Mouse (Mus musculus) cerebellum, adult 9-11 months (tissue): ENCODE data around the gene Fam227a.

Experiments used
- DNase-seq: peaks from one replicate; pipeline ENCODE4 v3.0.0; 2022

The Fam227a gene

DNA sequence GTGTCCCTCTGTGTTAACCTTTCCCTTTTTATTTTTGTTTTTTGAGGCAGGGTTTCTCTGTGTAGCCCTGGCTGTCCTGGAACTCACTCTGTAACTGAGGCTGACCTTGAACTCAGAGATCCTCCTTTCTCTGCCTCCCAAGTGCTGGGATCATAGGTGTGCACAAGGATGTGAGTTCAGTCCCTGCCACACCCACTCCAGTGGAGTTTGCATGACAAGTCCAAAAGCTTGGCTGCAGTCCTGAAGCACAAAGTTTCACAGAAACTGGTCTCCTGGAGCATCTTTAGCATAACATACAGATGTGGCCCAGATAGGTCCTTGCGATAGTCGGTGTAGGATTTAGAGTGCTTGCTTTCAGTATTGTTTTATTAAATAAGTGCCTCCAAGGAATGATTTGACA lies 49.5 kb downstream of the Fam227a start:
- no peak for DNase-seq

DNA sequence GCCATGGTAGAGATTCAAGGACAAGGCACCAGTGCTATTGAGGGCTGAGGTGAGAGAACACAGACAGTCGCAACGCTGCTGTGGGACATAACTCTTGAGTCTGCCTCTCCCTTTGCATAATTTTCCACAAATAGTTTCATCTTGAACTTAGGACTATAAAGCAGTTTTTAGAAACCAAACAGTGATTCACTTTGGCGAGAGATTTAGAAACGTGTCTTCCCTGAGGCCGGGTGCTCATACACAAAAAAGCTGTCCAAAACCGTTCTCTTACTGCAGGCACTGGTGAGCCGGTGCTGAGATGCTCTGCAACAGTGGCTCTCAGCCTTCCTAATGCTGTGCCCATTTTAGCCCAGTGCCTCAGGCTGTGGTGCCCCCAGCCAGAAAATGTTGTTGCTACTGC lies 50.5 kb downstream of the Fam227a start:
- no peak for DNase-seq

DNA sequence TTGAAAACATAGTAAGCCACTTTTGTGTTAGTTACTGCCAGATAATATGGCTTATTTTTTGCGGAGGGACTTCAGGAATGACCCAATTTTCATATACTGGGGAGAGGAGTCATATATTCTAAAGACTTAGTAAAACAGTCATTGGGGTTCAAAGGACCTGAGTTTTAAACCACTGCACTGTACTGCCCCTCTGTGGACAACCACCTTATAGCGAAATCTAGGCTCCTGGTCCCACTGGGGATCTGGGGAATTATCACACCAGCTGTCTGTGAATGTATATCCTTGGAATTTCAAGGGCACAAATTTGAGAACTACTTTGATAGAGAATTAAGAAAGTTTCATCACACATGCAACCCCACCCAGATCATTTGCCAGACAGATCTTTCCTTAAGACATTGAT lies 51.0 kb downstream of the Fam227a start:
- DNase-seq, result no peak

DNA sequence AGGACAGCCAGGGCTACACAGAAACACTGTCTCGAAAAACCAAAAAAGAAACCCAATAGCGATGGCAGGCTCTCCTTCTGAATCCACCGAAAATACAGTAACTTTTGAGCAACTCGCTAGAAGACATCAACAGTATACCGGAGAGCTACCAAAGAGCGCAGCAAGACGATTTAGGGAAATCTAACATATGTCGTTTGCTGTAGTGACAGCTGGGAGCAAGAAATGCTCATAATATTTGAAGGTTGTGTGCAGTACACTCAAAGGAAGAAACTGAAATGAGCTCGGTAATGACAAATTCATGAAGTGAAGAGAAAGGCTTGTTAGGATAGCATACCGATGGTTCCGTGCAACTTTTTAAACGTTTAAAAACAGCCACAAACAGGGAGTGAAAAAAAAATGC lies 52.6 kb downstream of the Fam227a start:
- no peak for DNase-seq

DNA sequence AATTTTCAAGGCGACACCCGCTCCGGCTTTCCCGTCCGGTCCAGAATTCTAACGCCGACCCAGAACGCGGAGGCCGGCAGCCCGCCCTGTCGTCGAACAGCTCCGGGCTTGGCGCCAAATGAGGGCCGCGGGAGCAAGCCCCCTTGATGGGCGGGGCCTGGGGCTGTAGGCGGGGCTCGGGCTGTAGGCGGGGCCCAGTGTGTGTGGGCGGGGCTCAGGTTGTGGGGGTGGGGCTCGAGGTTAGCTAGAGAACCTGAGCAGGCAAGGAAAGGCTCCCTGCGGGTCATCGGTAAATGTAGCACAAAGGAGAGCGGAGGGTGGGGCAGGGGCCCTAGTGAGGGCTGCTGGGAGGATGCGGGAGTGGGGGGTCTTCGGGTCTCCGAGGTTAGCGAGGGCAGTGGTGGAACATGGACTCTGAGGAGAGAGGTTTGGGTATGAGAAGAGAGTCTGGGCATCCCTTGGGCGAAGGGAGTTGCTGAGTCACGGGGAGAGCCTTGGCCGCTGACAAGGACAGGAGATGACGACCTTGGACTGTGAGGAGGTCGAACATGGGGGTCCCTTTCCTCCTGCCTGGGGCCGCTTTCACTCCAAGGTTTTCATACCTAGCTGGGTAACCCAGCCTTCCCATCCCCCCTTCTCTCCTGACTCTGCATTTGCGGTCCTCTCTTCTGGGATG lies 53.6 kb downstream of the Fam227a start, which contains the start of gene Dmc1:
Dmc1 (minus strand) TSS at position 120 of the 676 bp plus-strand sequence.
- DNase-seq, result no peak

DNA sequence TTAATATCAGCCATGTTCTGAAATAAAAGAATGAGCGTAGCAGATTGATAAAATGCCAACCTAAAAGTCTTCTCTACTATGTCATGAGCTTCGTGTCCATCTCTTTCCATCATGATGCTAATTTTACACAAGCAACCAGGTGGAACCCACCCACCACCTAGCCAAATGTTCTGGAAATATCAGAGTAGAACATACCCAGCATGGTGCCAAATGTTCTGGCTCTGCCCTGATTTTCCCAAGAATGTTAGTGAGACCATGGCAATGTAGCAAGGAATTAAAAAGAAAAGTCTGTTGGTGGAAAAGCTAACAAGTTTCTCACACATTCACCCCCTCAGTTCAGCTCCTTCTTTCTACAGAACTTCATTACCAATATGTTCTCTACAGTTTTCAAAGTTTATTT lies 58.6 kb downstream of the Fam227a start:
- no peak for DNase-seq

DNA sequence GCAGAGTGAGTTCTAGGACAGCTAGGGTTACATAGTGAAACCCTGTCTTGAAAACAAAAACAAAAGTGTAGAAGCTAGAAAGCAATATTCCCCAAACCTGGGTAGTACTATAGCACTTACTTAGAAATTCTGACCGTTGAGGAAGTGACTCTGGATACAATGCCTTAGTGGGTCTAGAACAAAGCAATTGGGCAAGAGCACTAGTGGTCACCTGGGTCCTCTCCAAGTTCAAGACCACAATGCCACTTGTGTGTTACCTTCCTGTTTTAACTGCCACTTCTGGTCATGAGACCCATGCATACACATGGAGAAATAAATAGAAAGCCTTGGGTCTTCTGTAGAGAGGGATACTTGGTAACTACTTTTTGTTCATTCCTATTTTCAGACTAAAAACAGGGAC lies 60.0 kb downstream of the Fam227a start:
- DNase-seq, result no peak

DNA sequence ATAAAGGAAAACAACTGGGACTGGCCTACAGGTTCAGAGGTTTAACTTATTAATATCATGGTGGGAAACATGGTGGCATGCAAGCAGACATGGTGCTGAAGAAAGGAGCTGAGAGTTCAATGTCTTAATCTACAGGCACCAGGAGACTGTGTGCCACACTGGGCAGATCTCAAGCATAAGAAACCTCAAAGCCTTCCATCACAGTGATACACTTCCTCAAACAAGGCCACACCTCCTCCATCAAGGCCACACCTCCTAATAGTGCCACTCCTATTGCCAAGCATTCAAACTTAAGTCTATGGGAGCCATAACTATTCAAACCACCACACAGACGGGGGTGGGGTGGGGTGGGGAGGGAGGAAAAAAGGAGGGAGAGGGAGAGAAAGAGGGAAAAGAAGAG lies 77.2 kb downstream of the Fam227a start:
- no peak for DNase-seq

DNA sequence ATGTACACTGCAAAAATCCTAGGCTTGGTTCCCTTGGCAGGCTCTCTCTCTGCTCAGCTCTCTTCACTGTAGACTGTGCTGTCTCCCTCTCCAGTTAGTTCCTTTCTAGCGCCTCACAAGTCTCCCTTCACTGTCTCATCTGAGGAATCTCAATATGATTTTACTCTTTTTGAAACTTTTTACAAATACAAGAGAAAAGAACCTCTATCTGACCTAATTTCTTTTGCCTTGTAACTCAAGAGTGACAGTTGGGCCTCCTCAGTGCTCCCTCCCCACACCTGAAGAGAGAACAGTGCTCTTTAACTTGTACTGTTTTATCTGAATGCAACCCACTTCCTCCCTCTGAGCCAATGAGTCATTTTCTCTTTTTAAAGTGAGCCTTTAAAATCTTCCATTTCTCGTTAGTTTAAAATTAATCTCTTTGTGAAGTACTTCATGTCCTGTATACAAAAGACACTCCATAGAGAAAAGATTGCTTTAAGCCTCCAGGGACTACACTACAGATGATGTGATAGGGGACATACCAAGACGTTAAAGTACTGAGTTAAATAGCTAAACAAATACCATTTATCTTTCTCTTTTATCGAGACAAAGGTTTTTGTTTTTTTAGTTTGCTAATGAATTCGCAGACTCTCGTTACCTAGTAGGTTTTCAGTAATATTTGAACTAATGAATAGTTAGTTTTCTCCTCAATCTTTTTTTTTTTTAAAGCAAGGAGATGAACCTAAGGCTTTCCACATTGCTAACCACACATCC lies 80.9 kb downstream of the Fam227a start:
- DNase-seq, result no peak

DNA sequence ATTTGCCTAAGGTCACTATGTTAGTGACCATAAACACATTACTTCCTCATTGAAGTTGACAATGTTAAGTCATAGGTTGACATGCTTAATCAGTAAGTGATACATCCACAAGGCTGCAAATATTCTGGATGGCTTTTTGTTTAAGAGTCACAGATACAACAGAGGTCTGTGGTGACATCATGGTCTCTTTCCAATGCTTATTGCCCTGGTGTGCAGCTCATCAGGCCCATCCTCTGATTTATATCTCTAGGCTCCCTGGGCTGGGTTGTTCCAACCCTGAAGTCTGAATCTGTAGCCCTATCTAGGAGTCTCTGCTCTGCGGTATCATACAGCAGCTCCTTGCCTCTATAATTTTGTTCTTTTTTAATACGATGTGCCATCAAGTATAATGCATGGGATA lies 81.8 kb downstream of the Fam227a start:
- no peak for DNase-seq

DNA sequence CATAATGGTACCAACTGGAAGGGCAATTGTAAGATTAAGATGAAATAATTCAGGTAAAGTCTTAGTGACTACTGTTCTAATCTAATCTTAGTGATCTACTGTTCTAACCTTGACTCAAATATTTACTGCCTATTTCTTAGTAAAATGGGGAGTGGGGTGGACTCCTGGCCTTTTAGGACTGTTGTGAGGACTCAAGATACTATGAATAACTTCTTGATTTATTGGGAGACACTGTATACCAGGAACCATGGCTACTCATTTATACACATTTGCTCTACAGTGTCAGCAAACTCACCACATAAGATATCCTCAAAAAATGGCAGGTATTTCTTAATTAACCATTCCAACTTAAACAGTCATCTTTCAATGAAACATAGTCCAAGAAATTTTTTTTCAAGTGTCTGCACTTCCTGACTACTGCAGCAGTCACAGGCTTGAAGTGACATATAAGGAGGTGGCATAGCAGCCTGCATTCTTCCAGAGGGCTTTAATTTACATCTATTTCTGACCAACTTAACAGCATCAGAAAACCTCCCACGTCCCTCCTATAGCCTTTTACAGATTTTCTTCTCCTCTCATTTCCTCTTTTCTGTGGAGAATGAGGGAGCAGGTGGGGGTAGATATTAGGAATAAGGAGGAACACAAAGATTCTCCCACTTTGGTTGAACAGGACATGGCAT lies 83.1 kb downstream of the Fam227a start:
- DNase-seq, result no peak

DNA sequence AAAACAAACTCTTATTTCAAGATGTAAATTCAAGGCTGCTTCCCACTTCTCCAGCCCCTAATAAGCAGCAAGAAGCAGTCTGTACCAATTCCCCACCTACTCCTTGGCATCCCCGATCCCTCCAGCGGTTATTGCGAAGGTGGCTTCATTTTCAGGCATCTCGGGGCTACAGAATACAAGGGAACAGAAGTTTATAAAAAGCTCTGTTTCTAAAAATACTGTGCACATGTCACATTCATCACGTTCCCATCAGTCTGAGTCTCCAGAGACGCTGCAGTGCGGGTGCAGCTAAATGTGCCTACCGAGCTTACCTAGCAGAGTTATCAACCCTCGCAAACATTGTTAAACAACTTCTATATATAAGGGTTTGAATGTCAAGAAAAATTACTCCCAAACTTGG lies 96.3 kb downstream of the Fam227a start:
- no peak for DNase-seq

DNA sequence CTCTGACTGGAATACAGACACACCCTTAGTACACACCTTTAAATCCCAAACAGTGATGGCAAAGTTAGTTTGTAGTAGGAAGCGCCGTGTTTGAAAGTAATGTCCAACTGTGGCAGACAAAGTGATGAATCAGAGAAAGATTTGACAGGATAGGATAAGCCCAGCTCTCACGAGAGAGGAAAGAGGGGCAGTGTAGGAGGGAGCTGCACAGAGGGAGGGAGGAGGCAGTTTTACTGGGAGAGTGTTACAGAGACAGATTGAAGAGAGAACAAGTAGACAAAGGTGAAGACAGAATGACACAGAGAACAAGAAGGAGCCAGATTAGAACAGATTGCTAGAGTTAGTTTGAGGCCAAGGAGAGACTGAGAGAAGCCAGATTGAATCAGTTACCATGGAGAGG lies 99.1 kb downstream of the Fam227a start:
- no peak for DNase-seq
